Mouse (Mus musculus) frontal cortex, adult 2 months (tissue): Measurements from ENCODE around the gene Bcas3. TPM values are rescaled to one million over a fixed set of nuclear protein-coding genes. Genes with fewer than 3 reads are reported as not detected.
"Not testable (repeated sequence)": the region's sequence is repeated elsewhere in the genome, so short reads cannot be mapped to it uniquely, and the experiment has no call there.

Source experiments
- DNase-seq, 2 experiments: peaks; one replicate each; pipeline ENCODE4 v3.0.0; 2022; ENCODE audit warnings: low spot score in 1 of 2; ENCODE audit errors: extremely low spot score in 1 of 2
- polyA plus RNA-seq: library from polyadenylated mRNA; depleted of rRNA; stranded (reverse); fragments of >200 nt; gene quantifications from 2 replicates; pipeline ENCODE4 v1.2.3, GENCODE M21; 2012

Gene Bcas3
- polyA plus RNA-seq, 1 experiment: 47.9 TPM

- DNase-seq: no peak
Measured at GRCm38 (mm10) chr11:85697468-85697867, 344.5 kb downstream of the Bcas3 start.

- DNase-seq: no peak
Measured at GRCm38 (mm10) chr11:85698242-85698641, 345.3 kb downstream of the Bcas3 start.

- no peak for DNase-seq
Measured at GRCm38 (mm10) chr11:85704062-85704748, 351.2 kb downstream of the Bcas3 start.

GRCm38 (mm10) chr11:85706630-85707029 lies 353.7 kb downstream of the Bcas3 start:
- DNase-seq: no peak

- DNase-seq: no peak
Measured at GRCm38 (mm10) chr11:85707496-85707895, 354.5 kb downstream of the Bcas3 start.

GRCm38 (mm10) chr11:85709147-85709546 lies 356.2 kb downstream of the Bcas3 start:
- no peak for DNase-seq

- DNase-seq: no peak
Measured at GRCm38 (mm10) chr11:85710155-85710554, 357.2 kb downstream of the Bcas3 start.

- DNase-seq: no peak
Measured at GRCm38 (mm10) chr11:85712026-85712804, 359.2 kb downstream of the Bcas3 start.

GRCm38 (mm10) chr11:85712860-85713813 lies 360.2 kb downstream of the Bcas3 start:
- DNase-seq: no peak

- DNase-seq: no peak
Measured at GRCm38 (mm10) chr11:85713814-85714208, 360.8 kb downstream of the Bcas3 start.

- DNase-seq: no peak
Measured at GRCm38 (mm10) chr11:85714312-85714931, 361.5 kb downstream of the Bcas3 start.

- not testable (repeated sequence) for DNase-seq
Measured at GRCm38 (mm10) chr11:85716730-85717129, 363.8 kb downstream of the Bcas3 start.

GRCm38 (mm10) chr11:85719091-85719490 lies 366.1 kb downstream of the Bcas3 start:
- no peak for DNase-seq

- DNase-seq: no peak
Measured at GRCm38 (mm10) chr11:85719766-85720165, 366.8 kb downstream of the Bcas3 start.

GRCm38 (mm10) chr11:85720269-85720773 lies 367.4 kb downstream of the Bcas3 start:
- DNase-seq: no peak

GRCm38 (mm10) chr11:85721986-85722385 lies 369.0 kb downstream of the Bcas3 start:
- no peak for DNase-seq

- no peak for DNase-seq
Measured at GRCm38 (mm10) chr11:85724159-85724558, 371.2 kb downstream of the Bcas3 start.

GRCm38 (mm10) chr11:85729725-85730124 lies 376.8 kb downstream of the Bcas3 start:
- DNase-seq: no peak

GRCm38 (mm10) chr11:85732462-85733012 lies 379.6 kb downstream of the Bcas3 start:
- DNase-seq: no peak

GRCm38 (mm10) chr11:85733577-85733976 lies 380.6 kb downstream of the Bcas3 start:
- DNase-seq: no peak
